Mouse (Mus musculus): ENCODE measurements around the gene Tmem51. TPM values are rescaled to one million over a fixed set of nuclear protein-coding genes. Genes with fewer than 3 reads are reported as not detected.

Gene Tmem51
- total and polyA plus RNA-seq, 2 experiments from 2014 or later: 7.5 to 7.8 TPM

DNA sequence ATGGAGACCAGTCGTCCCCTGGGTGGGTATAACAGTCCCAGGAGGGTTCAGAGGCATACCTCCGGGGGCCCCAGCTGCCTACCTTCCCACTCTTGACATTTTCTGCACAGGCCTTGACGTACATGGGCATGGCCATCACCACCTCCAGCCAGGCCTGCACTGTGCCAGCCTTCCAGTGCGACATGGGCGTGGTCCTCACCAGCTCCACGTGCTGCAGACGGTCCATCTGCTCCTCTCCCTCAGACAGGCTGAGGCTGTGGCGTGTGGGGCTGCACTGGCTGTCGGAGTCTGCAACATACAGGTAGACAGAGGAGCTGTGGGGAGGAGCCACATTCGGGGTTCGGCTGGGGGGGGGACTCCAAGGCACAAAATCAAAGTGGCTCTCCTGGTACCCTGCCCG lies 33.9 kb upstream of the Tmem51 start:
- Histone ChIP-seq H3K4me2 (ENCODE audit: low read depth, low read length) (no peak overlapping the region), H3K36me3 (ENCODE audit: insufficient read depth, low read length) (no peaks in the 10 kb centered on the region), H3K9me3 (ENCODE audit: low read length) (no peaks in the 10 kb centered on the region), H3K4me3 (ENCODE audit: low read length) (no peak overlapping the region), H3K27ac (no peak overlapping the region), H3K4me1 (ENCODE audit: insufficient read depth, low read length) (no peaks in the 10 kb centered on the region), H3K9ac (replicated peaks; ENCODE audit: low read length) (no peak overlapping the region), H3K27me3 (ENCODE audit: insufficient read depth, low read length) (no peaks in the 10 kb centered on the region)
- WGBS: 80% methylated on average over 12 of the region's 12 CpGs
- no peak for TF ChIP-seq CTCF (IDR thresholded peaks at IDR 0.05; ENCODE audit: low read depth)
- ATAC-seq: 0 out of 2 replicates have a peak, but pooled peaks have one; percentile 37
- no peak for DNase-seq (ENCODE audit: low spot score)

DNA sequence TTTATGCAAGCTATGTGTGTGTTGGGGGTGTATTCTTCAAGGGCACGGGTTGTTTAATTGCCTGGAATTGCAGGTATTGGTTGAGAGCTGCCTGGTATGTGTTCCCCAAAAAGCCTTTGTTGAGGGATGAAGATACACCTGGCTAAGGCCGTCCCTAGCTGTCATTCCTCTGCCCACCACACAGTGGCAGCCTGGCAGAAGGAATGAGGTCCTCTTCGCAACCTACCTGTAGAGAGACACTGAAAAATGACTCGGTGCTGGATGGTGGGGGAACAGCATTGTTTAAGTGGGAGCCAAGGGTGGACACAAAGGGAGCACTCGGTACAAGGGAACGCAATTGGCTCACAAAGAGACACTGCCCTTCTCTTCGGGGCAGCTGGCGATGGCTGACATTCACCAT lies 29.2 kb upstream of the Tmem51 start:
- WGBS: 35% methylated on average over 8 of the region's 8 CpGs
- H3K4me3 ChIP-seq (ENCODE audit: low read length): no peak overlapping the region
- H3K27me3 ChIP-seq (ENCODE audit: insufficient read depth, low read length): no peaks in the 10 kb centered on the region
- no peak overlapping the region for H3K4me2 ChIP-seq (ENCODE audit: low read depth, low read length)
- no peak overlapping the region for H3K27ac ChIP-seq
- TF ChIP-seq CTCF (IDR thresholded peaks at IDR 0.05; ENCODE audit: low read depth): peak; percentile 88
- peak; percentile 68; the same call in 1 of the 2 replicates for ATAC-seq
- H3K36me3 ChIP-seq (ENCODE audit: insufficient read depth, low read length): no peaks in the 10 kb centered on the region
- no peaks in the 10 kb centered on the region for H3K4me1 ChIP-seq (ENCODE audit: insufficient read depth, low read length)
- no peaks in the 10 kb centered on the region for H3K9me3 ChIP-seq (ENCODE audit: low read length)
- no peak overlapping the region for H3K9ac ChIP-seq (replicated peaks; ENCODE audit: low read length)
- DNase-seq (ENCODE audit: low spot score): peak; percentile 69

DNA sequence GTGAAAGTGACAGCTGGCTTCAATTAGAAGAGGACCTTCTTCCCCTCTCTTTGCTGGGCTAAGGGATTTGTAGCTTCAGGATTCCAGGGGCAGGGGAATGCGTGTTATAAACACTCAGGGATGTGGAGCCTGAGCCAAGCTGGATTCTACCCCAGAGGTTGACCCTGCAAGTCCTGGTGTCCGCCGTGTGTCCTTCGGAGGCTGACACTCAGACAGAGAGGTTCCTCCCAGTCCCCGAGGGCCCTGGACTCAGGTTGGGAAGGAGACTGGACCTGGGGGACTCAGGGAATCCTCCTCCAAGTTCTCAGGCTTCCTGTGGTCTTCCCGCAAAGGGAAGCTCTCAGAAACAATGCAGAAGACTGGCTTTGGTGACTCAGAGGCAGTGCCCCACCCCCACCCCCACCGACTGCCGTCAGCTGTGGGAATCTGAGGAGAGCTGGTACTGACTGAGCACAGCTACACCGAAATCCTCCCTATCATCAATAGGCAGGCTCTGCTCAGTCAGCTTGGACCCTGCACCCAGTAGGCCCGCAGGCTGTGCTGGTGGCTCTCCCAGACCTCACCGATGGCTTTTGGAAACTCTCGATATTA lies 19.1 kb upstream of the Tmem51 start:
- no peak for ATAC-seq
- Histone ChIP-seq H3K4me2 (ENCODE audit: low read depth, low read length) (no peak overlapping the region), H3K4me1 (ENCODE audit: insufficient read depth, low read length) (no peaks in the 10 kb centered on the region), H3K27me3 (ENCODE audit: insufficient read depth, low read length) (no peaks in the 10 kb centered on the region), H3K36me3 (ENCODE audit: insufficient read depth, low read length) (0 out of 2 replicates have a peak, but pooled peaks cover 3% of the 10 kb centered on the region), H3K9ac (replicated peaks; ENCODE audit: low read length) (no peak overlapping the region), H3K9me3 (ENCODE audit: low read length) (no peaks in the 10 kb centered on the region), H3K4me3 (ENCODE audit: low read length) (no peak overlapping the region), H3K27ac (no peak overlapping the region)
- no peak for DNase-seq (ENCODE audit: low spot score)
- WGBS: 59% methylated on average over 12 of the region's 12 CpGs
- no peak for TF ChIP-seq CTCF (IDR thresholded peaks at IDR 0.05; ENCODE audit: low read depth)

DNA sequence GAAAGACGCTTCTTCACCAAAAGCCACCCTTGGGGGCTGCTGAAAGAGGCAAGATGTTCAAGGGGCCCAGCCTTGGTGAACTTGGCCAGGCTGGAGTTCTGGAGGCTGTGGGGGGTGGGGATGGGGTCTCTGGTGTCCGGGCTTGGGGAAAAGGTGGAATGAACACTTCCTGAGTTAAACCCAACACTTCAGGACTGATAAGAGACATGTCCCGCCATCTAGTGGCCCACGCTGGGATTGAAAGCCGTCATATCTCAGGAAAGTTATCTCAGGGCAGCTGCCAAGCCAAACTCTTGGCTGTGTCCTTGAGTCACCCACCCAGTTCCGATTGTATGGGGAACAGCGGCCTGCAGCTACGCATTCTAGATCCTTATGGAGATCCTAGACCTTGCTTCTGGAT lies 14.2 kb upstream of the Tmem51 start:
- H3K4me2 ChIP-seq (ENCODE audit: low read depth, low read length): 0 out of 2 replicates have a peak overlapping the region, but pooled peaks have one; percentile 13
- ATAC-seq: peak; percentile 38; the same call in 1 of the 2 replicates

GRCm38 (mm10) chr4:142097871-142098270 lies 13.8 kb upstream of the Tmem51 start:
- Histone ChIP-seq H3K9me3 (ENCODE audit: low read length) (no peaks in the 10 kb centered on the region), H3K4me3 (ENCODE audit: low read length) (no peak overlapping the region), H3K27ac (no peak overlapping the region), H3K9ac (replicated peaks; ENCODE audit: low read length) (no peak overlapping the region), H3K27me3 (ENCODE audit: insufficient read depth, low read length) (no peaks in the 10 kb centered on the region), H3K4me1 (ENCODE audit: insufficient read depth, low read length) (0 out of 2 replicates have a peak, but pooled peaks cover 4% of the 10 kb centered on the region), H3K36me3 (ENCODE audit: insufficient read depth, low read length) (no peaks in the 10 kb centered on the region), H3K4me2 (ENCODE audit: low read depth, low read length) (0 out of 2 replicates have a peak overlapping the region, but pooled peaks have one; percentile 13)
- DNase-seq (ENCODE audit: low spot score) (no peak), ATAC-seq (no peak)
- 33% methylated on average over 5 of the region's 5 CpGs for WGBS
- no peak for TF ChIP-seq CTCF (IDR thresholded peaks at IDR 0.05; ENCODE audit: low read depth)

More for the DNA sequence above, 14.2 kb upstream of the Tmem51 start:
- Histone ChIP-seq H3K4me1 (ENCODE audit: insufficient read depth, low read length) (0 out of 2 replicates have a peak, but pooled peaks cover 4% of the 10 kb centered on the region), H3K9ac (replicated peaks; ENCODE audit: low read length) (no peak overlapping the region), H3K27ac (no peak overlapping the region), H3K27me3 (ENCODE audit: insufficient read depth, low read length) (no peaks in the 10 kb centered on the region), H3K9me3 (ENCODE audit: low read length) (no peaks in the 10 kb centered on the region), H3K4me3 (ENCODE audit: low read length) (no peak overlapping the region), H3K36me3 (ENCODE audit: insufficient read depth, low read length) (no peaks in the 10 kb centered on the region)
- peak; percentile 87 for DNase-seq (ENCODE audit: low spot score)
- WGBS: 20% methylated on average over 8 of the region's 8 CpGs
- TF ChIP-seq CTCF (IDR thresholded peaks at IDR 0.05; ENCODE audit: low read depth): peak; percentile 89

- H3K9me3 ChIP-seq (ENCODE audit: low read length): no peaks in the 10 kb centered on the region
- no peak overlapping the region for H3K4me3 ChIP-seq (ENCODE audit: low read length)
- H3K27ac ChIP-seq: peak overlapping the region; percentile 34; the same call in 1 of the 2 replicates
- no peaks in the 10 kb centered on the region for H3K27me3 ChIP-seq (ENCODE audit: insufficient read depth, low read length)
- no peak overlapping the region; the same call in 1 of the 2 replicates for H3K9ac ChIP-seq (replicated peaks; ENCODE audit: low read length)
- ATAC-seq (peak; percentile 76), DNase-seq (ENCODE audit: low spot score) (peak; percentile 85)
- no peak for TF ChIP-seq CTCF (IDR thresholded peaks at IDR 0.05; ENCODE audit: low read depth)
- H3K4me2 ChIP-seq (ENCODE audit: low read depth, low read length): no peak overlapping the region
- 0 out of 2 replicates have a peak, but pooled peaks cover 4% of the 10 kb centered on the region for H3K4me1 ChIP-seq (ENCODE audit: insufficient read depth, low read length)
- H3K36me3 ChIP-seq (ENCODE audit: insufficient read depth, low read length): no peaks in the 10 kb centered on the region
- WGBS: 25% methylated on average over 15 of the region's 15 CpGs
These were observed 11.6 kb upstream of the Tmem51 start for GRCm38 (mm10) chr4:142095513-142096241.

All from hindbrain, postnatal 0 days (tissue).